Mouse (Mus musculus): ENCODE results near the gene Clic6. TPM values are rescaled to one million over a fixed set of nuclear protein-coding genes. Genes with fewer than 3 reads are reported as not detected.

The Clic6 gene
- polyA plus RNA-seq (2015; fragmentation: Nextera tagmentation; extraction: Ambion mirVana), result 0.57 and 0.75 TPM in 2 replicates

DNA sequence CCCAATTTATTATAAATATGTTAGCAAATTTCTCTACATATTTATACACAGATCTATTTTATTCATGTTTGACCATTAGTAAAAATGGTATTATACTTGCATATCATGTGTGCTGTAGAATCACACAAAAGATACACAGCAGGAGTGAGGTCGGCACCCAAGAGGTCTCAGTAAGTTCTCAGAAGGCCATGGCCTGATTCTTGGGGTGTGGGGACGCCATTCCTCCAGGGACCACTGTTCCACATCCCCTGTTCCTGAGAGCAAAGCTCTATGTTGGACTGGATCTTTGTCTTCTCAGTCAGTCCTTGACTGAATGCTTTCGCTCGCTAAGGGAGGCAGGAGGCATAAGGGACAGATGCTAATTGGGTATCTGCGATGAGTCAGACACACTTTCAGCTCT is at the start of gene Clic6:
Clic6 (plus strand) TSS at position 301 of the 400 bp plus-strand sequence.

DNA sequence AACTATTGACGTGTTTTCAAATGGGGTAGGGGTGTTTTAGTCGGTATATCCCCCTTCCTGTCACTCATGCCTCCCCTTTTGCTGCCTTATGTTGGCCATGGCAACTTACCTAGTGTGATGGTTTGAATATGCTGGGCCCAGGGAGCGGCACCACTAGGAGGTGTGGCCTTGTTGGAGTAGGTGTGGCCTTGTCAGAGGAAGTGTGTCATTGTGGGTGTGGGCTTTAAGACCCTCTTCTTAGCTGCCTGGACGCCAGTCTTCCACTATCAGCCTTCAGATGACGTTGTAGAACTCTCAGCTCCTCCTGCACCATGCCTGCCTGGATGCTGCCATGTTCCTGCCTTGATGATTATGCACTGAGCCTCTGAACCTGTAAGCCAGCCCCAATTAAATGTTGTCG is 14.8 kb upstream of the Clic6 start, which contains the start of gene Rcan1:
Rcan1 (minus strand) TSS at position 162 of the 400 bp plus-strand sequence.

Other genes with a start within 250 kb of the Clic6 start
- 0.14 and 0.44 TPM in 2 replicates for gene Kcne2, start 193.3 kb upstream of the Clic6 start, polyA plus RNA-seq (2015; fragmentation: Nextera tagmentation; extraction: Ambion mirVana)
- 56.6 and 70.8 TPM in 2 replicates for gene Smim11, start 184.4 kb upstream of the Clic6 start, polyA plus RNA-seq (2015; fragmentation: Nextera tagmentation; extraction: Ambion mirVana)
- gene Fam243, start 164.3 kb upstream of the Clic6 start, polyA plus RNA-seq (2015; fragmentation: Nextera tagmentation; extraction: Ambion mirVana), result not detected in 2 replicates
- 0.18 and 0.42 TPM in 2 replicates for gene Kcne1, start 126.3 kb upstream of the Clic6 start, polyA plus RNA-seq (2015; fragmentation: Nextera tagmentation; extraction: Ambion mirVana)
- gene Rcan1, start 14.9 kb upstream of the Clic6 start, polyA plus RNA-seq (2015; fragmentation: Nextera tagmentation; extraction: Ambion mirVana), result 78.5 and 79.8 TPM in 2 replicates